Mouse (Mus musculus) heart, postnatal 25 days (tissue): ENCODE measurements around the gene Slc37a1. TPM values are rescaled to one million over a fixed set of nuclear protein-coding genes. Genes with fewer than 3 reads are reported as not detected.

Experiments used
- DNase-seq: peaks from one replicate; pipeline ENCODE4 v3.0.0; 2022; ENCODE audit warnings: low spot score
- intact Hi-C: fragments of 180-260 bp; cut with DNase I; formaldehyde crosslinking; loops from one replicate; pipeline ENCODE4 v1.15.1; 2025
- total RNA-seq, 2 experiments: library from RNA; stranded (reverse); gene quantifications; 2 replicates each; pipeline ENCODE4 v1.2.3; 2021

The Slc37a1 gene
- total RNA-seq = 10 to 100 TPM; 10.4 to 13.3 TPM

DNA sequence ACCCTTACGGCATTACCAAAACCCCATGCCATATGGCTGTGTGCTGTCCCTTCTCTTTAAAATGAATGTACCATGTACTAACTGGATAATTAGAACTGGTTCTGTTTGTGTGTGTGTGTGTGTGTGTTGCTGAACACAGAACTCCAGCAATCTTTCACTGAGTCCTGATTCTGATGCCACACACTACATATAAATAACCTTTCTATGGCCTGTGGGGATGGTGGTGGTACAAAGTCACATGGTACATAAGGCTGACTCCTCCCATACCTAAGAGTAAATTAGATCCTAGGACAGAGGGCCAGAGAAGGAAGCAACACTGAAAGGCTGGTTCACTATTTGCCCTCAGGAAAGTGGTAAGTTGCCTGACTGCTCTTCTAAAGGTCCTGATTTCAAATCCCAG lies at the start of gene Slc37a1:
Gene Slc37a1 (plus strand): TSS at position 301 of the 400 bp plus-strand sequence.
- intact Hi-C loops = no loop called here
- DNase-seq = no peak

DNA sequence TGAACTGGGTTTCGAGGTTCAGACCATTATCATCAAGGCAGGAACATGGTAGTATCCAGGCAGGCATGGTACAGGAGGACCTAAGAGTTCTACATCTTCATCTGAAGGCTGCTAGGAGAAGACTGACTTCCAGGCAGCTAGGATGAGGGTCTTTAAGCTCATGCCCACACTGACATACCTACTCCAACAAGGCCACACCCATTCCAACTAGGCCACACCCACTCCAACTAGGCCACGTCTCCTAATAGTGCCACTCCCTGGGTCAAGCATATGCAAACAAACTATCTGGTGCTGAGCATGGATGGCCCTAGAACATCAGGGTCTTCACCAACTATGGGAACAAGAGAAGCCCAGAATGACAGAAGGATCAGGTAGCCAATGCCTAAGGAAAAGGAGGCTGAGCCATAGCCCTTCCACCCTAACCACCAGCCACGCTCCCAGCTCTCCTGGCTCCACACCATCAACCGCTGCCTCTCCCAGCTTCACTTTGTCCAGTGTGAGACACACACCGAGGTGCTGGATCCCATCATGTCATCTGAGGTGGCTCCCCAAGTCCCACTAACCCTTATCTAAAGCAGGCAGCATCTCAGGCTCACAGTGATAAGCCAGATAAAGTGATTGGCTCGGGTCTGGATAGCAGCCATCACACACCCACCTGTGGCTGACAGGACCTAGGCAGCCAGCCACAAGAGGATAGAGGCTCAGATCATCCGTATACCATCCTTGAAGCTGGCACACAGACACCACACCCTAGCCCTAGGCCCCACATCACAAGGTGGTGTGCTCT lies 48.2 kb upstream of the Slc37a1 start:
- no peak for DNase-seq
- intact Hi-C loops = no loop called here

- DNase-seq = no peak
- intact Hi-C loops = loop anchor here (5.0 kb wide), 1 partner anchor 229 kb away; no protein-coding TSS in a partner anchor
Observed at GRCm38 (mm10) chr17:31241156-31241555, 45.4 kb upstream of the Slc37a1 start.

DNA sequence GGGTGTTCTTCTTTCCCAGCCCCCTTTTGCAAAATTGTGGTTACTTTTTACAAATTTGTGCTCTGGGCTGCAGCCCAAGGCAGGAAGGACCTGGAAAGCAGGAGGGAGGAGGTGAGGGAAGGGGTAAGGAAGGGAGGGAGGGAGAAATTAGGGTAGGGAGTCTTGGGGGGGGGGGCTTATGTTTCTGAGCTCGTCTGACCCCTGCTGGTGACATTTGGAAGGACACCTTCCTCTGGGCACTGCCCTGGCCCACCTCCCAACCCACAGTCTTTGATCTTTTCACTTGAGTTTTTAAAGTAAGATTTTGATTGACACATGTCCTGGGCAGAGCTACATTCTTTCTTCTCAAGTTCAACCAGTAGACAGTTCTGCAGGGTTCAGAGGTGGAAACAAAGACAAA lies 43.8 kb upstream of the Slc37a1 start:
- DNase-seq = no peak
- intact Hi-C loops = loop anchor here (2.0 to 5.0 kb wide), 2 partner anchors 104 to 230 kb away; no protein-coding TSS in a partner anchor

DNA sequence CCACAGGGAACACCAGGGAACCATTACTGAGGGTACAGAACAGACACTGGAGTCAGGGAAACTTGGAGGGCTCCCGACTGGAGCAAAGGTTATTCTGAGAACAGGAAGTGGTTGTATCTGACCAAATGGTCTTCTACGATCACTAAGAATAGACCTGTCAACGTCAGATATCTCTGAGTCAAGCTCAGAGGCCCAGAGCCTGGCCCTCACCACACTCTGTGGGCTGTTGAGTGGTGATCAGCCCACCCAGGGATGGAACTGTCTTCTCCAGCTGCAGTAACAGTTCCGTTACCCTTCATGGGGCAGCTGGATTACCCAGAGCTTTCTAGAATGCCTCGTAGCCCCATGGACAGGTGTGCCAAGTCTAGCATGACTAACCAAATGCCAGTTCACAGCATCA lies 41.3 kb upstream of the Slc37a1 start:
- no peak for DNase-seq
- intact Hi-C loops = no loop called here

DNA sequence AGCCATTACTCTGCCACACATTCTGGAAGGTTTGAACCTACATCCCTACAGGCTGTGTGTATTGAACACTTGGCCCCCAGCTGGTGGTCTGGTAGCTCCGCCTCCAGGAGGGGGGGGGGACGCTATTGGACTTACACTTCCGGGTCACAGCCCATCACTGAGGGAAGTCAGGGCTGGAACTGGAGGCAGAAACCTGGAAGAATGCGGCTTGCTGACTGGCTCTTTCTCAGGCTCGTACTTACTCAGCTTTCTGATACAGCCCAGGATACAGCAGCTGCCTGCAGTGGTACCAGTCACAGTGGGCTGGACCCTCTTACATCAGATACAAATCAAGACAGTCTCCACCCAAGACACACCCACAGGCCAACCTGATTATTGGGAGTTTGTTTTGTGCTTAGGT lies 39.4 kb upstream of the Slc37a1 start:
- intact Hi-C loops = no loop called here
- DNase-seq = no peak

DNA sequence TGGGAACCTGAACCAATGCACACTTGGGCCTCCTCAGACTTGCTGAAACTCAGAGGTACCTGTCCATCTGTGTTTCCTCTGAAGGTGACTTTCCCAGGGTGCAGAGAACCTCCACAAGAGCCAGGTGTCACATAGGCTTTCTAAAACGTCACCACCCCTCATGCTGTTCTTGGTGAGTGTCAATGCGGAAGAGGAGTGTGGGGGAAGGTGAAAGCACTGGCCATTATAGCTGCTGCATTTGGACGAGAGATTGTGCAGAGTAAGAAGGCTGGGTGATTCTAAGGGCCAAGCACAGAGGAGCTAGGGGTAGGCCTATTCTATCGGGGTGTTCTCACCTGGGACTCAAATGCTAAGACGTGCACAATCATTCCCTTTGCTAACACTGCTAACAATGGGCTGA lies 32.6 kb upstream of the Slc37a1 start:
- no peak for DNase-seq
- intact Hi-C loops = loop anchor here (1.0 kb wide), 2 partner anchors 55 to 90 kb away; no protein-coding TSS in a partner anchor

- intact Hi-C loops = loop anchor here (1.0 kb wide), 2 partner anchors 55 to 90 kb away; no protein-coding TSS in a partner anchor
- peak; percentile 51 for DNase-seq
Observed at GRCm38 (mm10) chr17:31254463-31254931, 32.1 kb upstream of the Slc37a1 start.

GRCm38 (mm10) chr17:31257149-31257548 lies 29.4 kb upstream of the Slc37a1 start:
- DNase-seq = no peak
- intact Hi-C loops = loop anchor here (5.0 kb wide), 1 partner anchor 235 kb away; no protein-coding TSS in a partner anchor

DNA sequence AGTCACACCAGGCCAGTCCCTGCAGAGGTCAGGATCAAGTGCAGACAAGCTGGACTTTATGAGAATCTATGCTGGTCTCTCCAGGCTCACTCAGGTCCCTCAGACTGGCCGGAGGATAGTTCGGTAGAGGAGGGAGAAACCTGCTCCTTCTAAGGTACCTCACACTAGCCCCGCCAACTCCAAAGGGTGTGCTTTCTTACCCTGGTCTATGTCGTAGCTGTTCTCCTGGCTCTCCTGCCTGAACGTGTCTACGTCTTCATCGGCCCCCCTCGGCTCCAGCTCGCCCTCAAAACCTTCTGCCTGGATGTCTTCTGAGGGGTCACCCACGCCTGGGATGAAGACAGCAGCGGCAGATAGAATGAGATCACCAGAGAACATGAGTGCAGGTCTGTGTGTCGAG lies 28.7 kb upstream of the Slc37a1 start:
- DNase-seq = no peak
- intact Hi-C loops = loop anchor here (5.0 kb wide), 1 partner anchor 234 kb away; no protein-coding TSS in a partner anchor

GRCm38 (mm10) chr17:31258310-31258865 lies 28.2 kb upstream of the Slc37a1 start:
- intact Hi-C loops = loop anchor here (5.0 kb wide), 1 partner anchor 234 kb away; no protein-coding TSS in a partner anchor

DNA sequence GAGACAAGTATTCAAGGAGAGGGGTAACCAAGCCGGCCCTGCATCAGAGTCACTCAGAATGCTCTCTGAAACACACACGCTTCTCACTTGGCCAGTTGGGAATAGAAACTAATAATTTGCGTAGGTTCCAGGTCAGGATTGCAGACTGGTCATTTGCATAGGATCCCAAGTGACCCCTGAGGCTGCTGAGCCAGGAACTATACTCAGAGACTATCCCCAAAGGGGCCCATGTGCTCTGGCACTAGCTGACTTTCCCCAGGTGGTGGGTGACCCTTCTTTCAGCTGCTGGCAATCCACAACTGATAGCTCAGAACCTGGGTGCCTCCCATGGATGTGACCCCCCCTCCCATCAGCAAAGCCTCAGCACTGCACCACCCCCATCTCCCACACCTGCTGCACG lies 27.4 kb upstream of the Slc37a1 start:
- intact Hi-C loops = loop anchor here (5.0 kb wide), 1 partner anchor 233 kb away; no protein-coding TSS in a partner anchor
- DNase-seq = no peak

More at GRCm38 (mm10) chr17:31258310-31258865, 28.2 kb upstream of the Slc37a1 start:
- no peak for DNase-seq

GRCm38 (mm10) chr17:31259825-31260224 lies 26.8 kb upstream of the Slc37a1 start:
- intact Hi-C loops = loop anchor here (2.0 to 5.0 kb wide), 2 partner anchors 23 to 232 kb away; no protein-coding TSS in a partner anchor

GRCm38 (mm10) chr17:31260430-31260829 lies 26.2 kb upstream of the Slc37a1 start:
- DNase-seq = peak; percentile 54
- intact Hi-C loops = loop anchor here (2.0 kb wide), 1 partner anchor 22 kb away; no protein-coding TSS in a partner anchor

More at GRCm38 (mm10) chr17:31259825-31260224, 26.8 kb upstream of the Slc37a1 start:
- DNase-seq = no peak

- no peak for DNase-seq
- intact Hi-C loops = loop anchor here (2.0 kb wide), 1 partner anchor 21 kb away; no protein-coding TSS in a partner anchor
Observed at GRCm38 (mm10) chr17:31261352-31261751, 25.2 kb upstream of the Slc37a1 start.

GRCm38 (mm10) chr17:31262715-31263114 lies 23.9 kb upstream of the Slc37a1 start:
- intact Hi-C loops = no loop called here
- no peak for DNase-seq

- intact Hi-C loops = no loop called here
- DNase-seq = no peak
Observed at GRCm38 (mm10) chr17:31263770-31264169, 22.8 kb upstream of the Slc37a1 start.

GRCm38 (mm10) chr17:31264372-31264771 lies 22.2 kb upstream of the Slc37a1 start:
- DNase-seq = no peak
- intact Hi-C loops = no loop called here

DNA sequence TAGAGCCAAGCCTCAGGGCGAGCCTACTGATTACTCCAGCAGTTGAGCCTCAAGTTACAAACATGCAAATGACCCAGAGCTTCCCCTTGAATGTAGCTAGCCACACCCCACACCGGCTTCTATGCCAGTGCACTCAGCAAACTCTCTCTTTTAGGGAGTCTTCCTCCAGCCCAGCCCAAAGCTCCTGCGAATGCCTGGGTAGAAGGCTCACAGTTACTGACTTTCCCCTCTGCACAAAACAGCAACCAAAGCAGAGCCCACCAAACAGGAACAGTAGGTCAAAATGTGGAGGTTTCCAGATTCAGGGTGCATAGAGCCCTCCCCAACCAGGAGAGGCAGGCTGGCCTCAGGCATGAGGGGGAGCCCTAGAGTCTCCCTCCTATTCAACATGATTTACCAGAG lies 21.4 kb upstream of the Slc37a1 start:
- intact Hi-C loops = no loop called here
- DNase-seq = no peak

GRCm38 (mm10) chr17:31265831-31266230 lies 20.8 kb upstream of the Slc37a1 start:
- intact Hi-C loops = no loop called here

More at GRCm38 (mm10) chr17:31265831-31266230, 20.8 kb upstream of the Slc37a1 start:
- DNase-seq = no peak
